Mouse (Mus musculus) brown adipose tissue, adult 24 weeks (tissue): ENCODE data around the gene Gm6904. TPM values are rescaled to one million over a fixed set of nuclear protein-coding genes. Genes with fewer than 3 reads are reported as not detected.

ENCODE experiments used
- H3K27ac ChIP-seq: fragments of 200-500 bp; replicated peaks from 2 replicates; pipeline ENCODE4 v1.5.1; 2012; ENCODE audit warnings: low read depth, mild to moderate bottlenecking, low read length
- H3K4me1 ChIP-seq: fragments of 200-500 bp; 2 replicates; pipeline ENCODE4 v1.6.1; 2012; ENCODE audit warnings: low read length, mixed read lengths; ENCODE audit not compliant: control insufficient read depth, insufficient read depth, insufficient read length
- H3K4me3 ChIP-seq: fragments of 200-500 bp; 2 replicates; pipeline ENCODE4 v1.5.1; 2012; ENCODE audit warnings: low read depth, mild to moderate bottlenecking, low read length, moderate library complexity; ENCODE audit not compliant: insufficient read depth
- polyA plus RNA-seq: library from polyadenylated mRNA; stranded (reverse); fragments of >200 nt; gene quantifications from 2 replicates; pipeline ENCODE4 v1.2.4, GENCODE M21; 2012; ENCODE audit not compliant: missing spikeins, insufficient read depth, insufficient read length

Gm6904 gene
- polyA plus RNA-seq, 1 experiment: not detected

GRCm38 (mm10) chr14:59201604-59202215, 58.3 kb downstream of the Gm6904 start:
- H3K4me3 ChIP-seq: peak overlapping the region; percentile 92

GRCm38 (mm10) chr14:59200711-59201603, 59.1 kb downstream of the Gm6904 start, which contains the start of gene Rcbtb1:
Gene Rcbtb1, plus strand, starts transcription at chr14:59201209.
- H3K4me1 ChIP-seq: no peaks in the 10 kb centered on the region; the same call in 1 of the 2 replicates
- peak within 1 kb of the TSS; percentile 59 for H3K27ac ChIP-seq
- H3K4me3 ChIP-seq: peak within 1 kb of the TSS; percentile 92

More at GRCm38 (mm10) chr14:59201604-59202215, 58.3 kb downstream of the Gm6904 start:
- peak overlapping the region; percentile 59 for H3K27ac ChIP-seq
- H3K4me1 ChIP-seq: peaks cover 1% of the 10 kb centered on the region

Other genes starting within 250 kb of the Gm6904 start
- gene 1700129C05Rik, start 117.3 kb downstream of the Gm6904 start, polyA plus RNA-seq: not detected in 2 replicates
- not detected in 2 replicates for gene Gm5142, start 81.5 kb downstream of the Gm6904 start, polyA plus RNA-seq
- gene Rcbtb1, start 59.0 kb downstream of the Gm6904 start, polyA plus RNA-seq: 7.3 and 9.6 TPM in 2 replicates
- gene Phf11a, start 37.3 kb upstream of the Gm6904 start, polyA plus RNA-seq: not detected in 2 replicates
- gene Phf11b, start 81.1 kb upstream of the Gm6904 start, polyA plus RNA-seq: 1.2 and 2.0 TPM in 2 replicates
- gene Phf11d, start 105.3 kb upstream of the Gm6904 start, polyA plus RNA-seq: 6.7 and 7.3 TPM in 2 replicates
- not detected in 2 replicates for gene Phf11c, start 135.2 kb upstream of the Gm6904 start, polyA plus RNA-seq
- 4.3 and 5.6 TPM in 2 replicates for gene Setdb2, start 180.7 kb upstream of the Gm6904 start, polyA plus RNA-seq
- 33.1 and 44.4 TPM in 2 replicates for gene Cab39l, start 180.8 kb upstream of the Gm6904 start, polyA plus RNA-seq